Mouse (Mus musculus) liver, embryonic 13.5 days (tissue): ENCODE data around the gene A4gnt. TPM values are rescaled to one million over a fixed set of nuclear protein-coding genes. Genes with fewer than 3 reads are reported as not detected.

ENCODE experiments used
- ATAC-seq: fragments of 200-750 bp; cut with Nextera tagmentation; 2 replicates; pipeline ENCODE4 v1.8.0; 2017; ENCODE audit warnings: low read depth, mild to moderate bottlenecking, moderate number of reproducible peaks, moderate library complexity
- DNase-seq: peaks from one replicate; pipeline ENCODE4 v3.0.0; 2022
- H3K27ac ChIP-seq: fragments of 300-500 bp; sonication (generic); 2 replicates; pipeline ENCODE4 v1.5.1; 2015; ENCODE audit warnings: moderate library complexity, mild to moderate bottlenecking, inconsistent platforms
- H3K27me3 ChIP-seq: fragments of 300-500 bp; sonication (generic); 2 replicates; pipeline ENCODE4 v1.6.1; 2015; ENCODE audit warnings: mild to moderate bottlenecking, inconsistent platforms
- H3K36me3 ChIP-seq: fragments of 300-500 bp; sonication (generic); 2 replicates; pipeline ENCODE4 v1.6.1; 2015; ENCODE audit warnings: mild to moderate bottlenecking, inconsistent platforms
- H3K4me1 ChIP-seq: fragments of 300-500 bp; sonication (generic); replicated peaks from 2 replicates; pipeline ENCODE4 v1.6.1; 2015; ENCODE audit warnings: inconsistent platforms
- H3K4me2 ChIP-seq: fragments of 300-500 bp; sonication (generic); 2 replicates; pipeline ENCODE4 v1.6.1; 2015; ENCODE audit warnings: inconsistent platforms, mild to moderate bottlenecking, moderate library complexity
- H3K4me3 ChIP-seq: fragments of 300-500 bp; sonication (generic); replicated peaks from 2 replicates; pipeline ENCODE4 v1.5.1; 2015; ENCODE audit warnings: mild to moderate bottlenecking, inconsistent platforms
- H3K9ac ChIP-seq: fragments of 300-500 bp; sonication (generic); 2 replicates; pipeline ENCODE4 v1.6.1; 2015; ENCODE audit warnings: mild to moderate bottlenecking, inconsistent platforms
- H3K9me3 ChIP-seq: fragments of 300-500 bp; sonication (generic); replicated peaks from 2 replicates; pipeline ENCODE4 v1.6.1; 2016; ENCODE audit warnings: inconsistent platforms
- WGBS: fragments of 180-500 bp; shearing (Covaris S2); methylation state at CpG from one replicate; pipeline ENCODE4 v1.1.7; 2015; ENCODE audit not compliant: insufficient replicate concordance; 5-methylcytosine and 5-hydroxymethylcytosine counted together
- polyA plus RNA-seq: library from polyadenylated mRNA; unstranded; fragments of >200 nt; fragmentation: Nextera tagmentation; extraction: Ambion mirVana; gene quantifications from 2 replicates; pipeline ENCODE4 v1.2.1, GENCODE M21; 2015

The A4gnt gene
- polyA plus RNA-seq, 1 experiment from 2014 or later: not detected

GRCm38 (mm10) chr9:99636776-99637175, 24.5 kb downstream of the A4gnt start:
- Histone ChIP-seq H3K27ac (no peak overlapping the region), H3K36me3 (no peaks in the 10 kb centered on the region), H3K9ac (no peak overlapping the region), H3K4me3 (no peak overlapping the region), H3K4me2 (no peak overlapping the region), H3K27me3 (no peaks in the 10 kb centered on the region), H3K9me3 (no peaks in the 10 kb centered on the region), H3K4me1 (no peaks in the 10 kb centered on the region)
- ATAC-seq (no peak), DNase-seq (no peak)
- WGBS: 80% methylated on average over 1 of the region's 1 CpGs

GRCm38 (mm10) chr9:99637227-99637626, 24.9 kb downstream of the A4gnt start:
- DNase-seq (no peak), ATAC-seq (no peak)
- Histone ChIP-seq H3K9me3 (no peaks in the 10 kb centered on the region), H3K4me3 (no peak overlapping the region), H3K36me3 (no peaks in the 10 kb centered on the region), H3K27ac (no peak overlapping the region), H3K9ac (no peak overlapping the region), H3K27me3 (no peaks in the 10 kb centered on the region), H3K4me2 (no peak overlapping the region), H3K4me1 (no peaks in the 10 kb centered on the region)
- 85% methylated on average over 17 of the region's 17 CpGs for WGBS

- Histone ChIP-seq H3K9me3 (no peaks in the 10 kb centered on the region), H3K36me3 (no peaks in the 10 kb centered on the region), H3K4me3 (no peak overlapping the region), H3K9ac (no peak overlapping the region), H3K4me2 (no peak overlapping the region), H3K27me3 (no peaks in the 10 kb centered on the region), H3K4me1 (no peaks in the 10 kb centered on the region), H3K27ac (no peak overlapping the region)
- no peak for ATAC-seq
- DNase-seq: no peak
- 89% methylated on average over 13 of the region's 13 CpGs for WGBS
Observed at GRCm38 (mm10) chr9:99637736-99638135, 25.4 kb downstream of the A4gnt start.

- Histone ChIP-seq H3K4me3 (no peak overlapping the region), H3K9ac (no peak overlapping the region), H3K4me2 (no peak overlapping the region), H3K27ac (no peak overlapping the region), H3K9me3 (no peaks in the 10 kb centered on the region), H3K27me3 (no peaks in the 10 kb centered on the region), H3K36me3 (no peaks in the 10 kb centered on the region), H3K4me1 (no peaks in the 10 kb centered on the region)
- ATAC-seq (no peak), DNase-seq (no peak)
- 71% methylated on average over 5 of the region's 5 CpGs for WGBS
Observed at GRCm38 (mm10) chr9:99639957-99640356, 27.7 kb downstream of the A4gnt start.

- no peak overlapping the region for H3K4me2 ChIP-seq
- no peak overlapping the region for H3K27ac ChIP-seq
- H3K36me3 ChIP-seq: no peaks in the 10 kb centered on the region; the same call in 1 of the 2 replicates
- H3K4me1 ChIP-seq: no peaks in the 10 kb centered on the region
- H3K9ac ChIP-seq: no peak overlapping the region
- ATAC-seq: no peak
- no peak overlapping the region for H3K4me3 ChIP-seq
- no peak for DNase-seq
- H3K27me3 ChIP-seq: no peaks in the 10 kb centered on the region
- H3K9me3 ChIP-seq: no peaks in the 10 kb centered on the region
- 80% methylated on average over 6 of the region's 6 CpGs for WGBS
Observed at GRCm38 (mm10) chr9:99645416-99645815, 33.1 kb downstream of the A4gnt start.

GRCm38 (mm10) chr9:99646102-99646501, 33.8 kb downstream of the A4gnt start:
- peaks cover 3% of the 10 kb centered on the region; the same call in 1 of the 2 replicates for H3K36me3 ChIP-seq
- 84% methylated on average over 6 of the region's 6 CpGs for WGBS
- DNase-seq: no peak

GRCm38 (mm10) chr9:99660756-99661155, 48.5 kb downstream of the A4gnt start:
- Histone ChIP-seq H3K4me3 (no peak overlapping the region), H3K36me3 (no peaks in the 10 kb centered on the region), H3K9ac (no peak overlapping the region), H3K9me3 (no peaks in the 10 kb centered on the region), H3K4me1 (no peaks in the 10 kb centered on the region), H3K27ac (no peak overlapping the region), H3K4me2 (no peak overlapping the region), H3K27me3 (no peaks in the 10 kb centered on the region)
- WGBS: 63% methylated on average over 10 of the region's 10 CpGs
- ATAC-seq (no peak), DNase-seq (no peak)

More at GRCm38 (mm10) chr9:99646102-99646501, 33.8 kb downstream of the A4gnt start:
- no peak overlapping the region for H3K4me3 ChIP-seq
- no peak overlapping the region for H3K4me2 ChIP-seq
- no peaks in the 10 kb centered on the region for H3K9me3 ChIP-seq
- H3K27me3 ChIP-seq: no peaks in the 10 kb centered on the region
- no peak overlapping the region for H3K9ac ChIP-seq
- H3K27ac ChIP-seq: no peak overlapping the region
- H3K4me1 ChIP-seq: no peaks in the 10 kb centered on the region
- ATAC-seq: no peak

GRCm38 (mm10) chr9:99661606-99662166, 49.4 kb downstream of the A4gnt start:
- no peaks in the 10 kb centered on the region for H3K36me3 ChIP-seq
- DNase-seq (no peak), ATAC-seq (no peak)
- no peak overlapping the region for H3K27ac ChIP-seq
- H3K27me3 ChIP-seq: no peaks in the 10 kb centered on the region
- no peak overlapping the region for H3K9ac ChIP-seq
- no peak overlapping the region for H3K4me3 ChIP-seq
- no peaks in the 10 kb centered on the region for H3K4me1 ChIP-seq
- H3K9me3 ChIP-seq: no peaks in the 10 kb centered on the region
- WGBS: 71% methylated on average over 16 of the region's 16 CpGs
- no peak overlapping the region for H3K4me2 ChIP-seq

GRCm38 (mm10) chr9:99662406-99662805, 50.1 kb downstream of the A4gnt start:
- Histone ChIP-seq H3K27me3 (no peaks in the 10 kb centered on the region), H3K27ac (no peak overlapping the region), H3K4me3 (no peak overlapping the region), H3K36me3 (no peaks in the 10 kb centered on the region), H3K9me3 (no peaks in the 10 kb centered on the region), H3K9ac (no peak overlapping the region), H3K4me2 (no peak overlapping the region), H3K4me1 (no peaks in the 10 kb centered on the region)
- 20% methylated on average over 7 of the region's 7 CpGs for WGBS
- DNase-seq: peak; percentile 26
- ATAC-seq: no peak

GRCm38 (mm10) chr9:99662887-99663286, 50.6 kb downstream of the A4gnt start:
- 70% methylated on average over 10 of the region's 10 CpGs for WGBS
- no peak overlapping the region for H3K27ac ChIP-seq
- H3K9me3 ChIP-seq: no peaks in the 10 kb centered on the region
- H3K27me3 ChIP-seq: no peaks in the 10 kb centered on the region
- no peak overlapping the region for H3K4me3 ChIP-seq
- no peaks in the 10 kb centered on the region for H3K36me3 ChIP-seq
- ATAC-seq (no peak), DNase-seq (no peak)
- H3K4me2 ChIP-seq: no peak overlapping the region
- H3K9ac ChIP-seq: no peak overlapping the region
- H3K4me1 ChIP-seq: no peaks in the 10 kb centered on the region

- WGBS: 76% methylated on average over 8 of the region's 8 CpGs
- Histone ChIP-seq H3K27ac (no peak overlapping the region), H3K27me3 (no peaks in the 10 kb centered on the region), H3K4me1 (no peaks in the 10 kb centered on the region), H3K36me3 (peaks cover 5% of the 10 kb centered on the region; the same call in 1 of the 2 replicates), H3K4me2 (no peak overlapping the region), H3K9ac (no peak overlapping the region), H3K4me3 (no peak overlapping the region), H3K9me3 (no peaks in the 10 kb centered on the region)
- no peak for DNase-seq
- no peak for ATAC-seq
Observed at GRCm38 (mm10) chr9:99667596-99667995, 55.3 kb downstream of the A4gnt start.

GRCm38 (mm10) chr9:99671603-99672002, 59.3 kb downstream of the A4gnt start:
- ATAC-seq (no peak), DNase-seq (no peak)
- no peaks in the 10 kb centered on the region for H3K9me3 ChIP-seq
- 31% methylated on average over 2 of the region's 2 CpGs for WGBS
- H3K27me3 ChIP-seq: no peaks in the 10 kb centered on the region
- H3K27ac ChIP-seq: no peak overlapping the region
- H3K9ac ChIP-seq: no peak overlapping the region
- no peak overlapping the region for H3K4me3 ChIP-seq
- H3K4me2 ChIP-seq: no peak overlapping the region
- H3K36me3 ChIP-seq: peaks cover 5% of the 10 kb centered on the region; the same call in 1 of the 2 replicates
- no peaks in the 10 kb centered on the region for H3K4me1 ChIP-seq
